Mouse (Mus musculus): ENCODE measurements around the gene Aldh4a1. TPM values are rescaled to one million over a fixed set of nuclear protein-coding genes. Genes with fewer than 3 reads are reported as not detected.

Aldh4a1 gene
- polyA plus RNA-seq, 2 experiments: 29.9 to 31.1 TPM

DNA sequence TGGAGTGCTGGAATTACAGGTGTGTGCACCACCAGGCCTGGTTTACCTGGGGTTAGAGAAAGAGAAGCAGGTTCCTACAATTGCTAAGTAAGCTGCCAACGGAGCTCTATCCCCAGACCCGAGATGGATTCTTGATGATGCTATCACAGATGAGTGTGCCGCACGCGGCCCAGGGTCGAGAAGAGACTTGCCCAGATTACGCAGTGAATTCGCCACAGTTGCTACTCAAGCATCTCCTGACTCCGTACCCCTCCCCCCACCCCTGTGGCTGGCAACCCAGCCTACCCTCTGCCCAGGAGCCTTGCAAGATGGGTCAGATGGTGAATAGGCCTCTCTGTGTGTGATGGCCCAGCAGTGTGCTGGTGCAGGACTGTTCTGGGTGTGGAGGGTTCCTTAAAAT, 26.0 kb upstream of the Aldh4a1 start:
- no peak for TF ChIP-seq EP300 (IDR thresholded peaks at IDR 0.05; ENCODE audit: low read depth)
- no peak for TF ChIP-seq CTCF (IDR thresholded peaks at IDR 0.05; ENCODE audit: low read depth)

GRCm38 (mm10) chr4:139597286-139598284, 25.1 kb upstream of the Aldh4a1 start:
- no peak overlapping the region for H3K4me3 ChIP-seq (ENCODE audit: insufficient read depth in 1 of 2, low read depth in 2 of 2, low read length in 2 of 2)
- 29% methylated on average over 20 of the region's 20 CpGs for WGBS (ENCODE audit: insufficient replicate concordance)
- H3K27me3 ChIP-seq (ENCODE audit: control insufficient read depth, insufficient read depth, low read length): no peaks in the 10 kb centered on the region
- H3K9ac ChIP-seq (replicated peaks): no peak overlapping the region
- DNase-seq (ENCODE audit: low read depth in 3 of 3, low spot score in 3 of 3): no peak
- H3K9me3 ChIP-seq (ENCODE audit: control insufficient read depth, low read length): no peaks in the 10 kb centered on the region
- TF ChIP-seq EP300 (IDR thresholded peaks at IDR 0.05; ENCODE audit: low read depth): no peak
- H3K4me1 ChIP-seq (replicated peaks; ENCODE audit: control insufficient read depth in 2 of 2, insufficient read depth in 2 of 2, low read length in 1 of 2): peaks cover 0 to 24% of the 10 kb centered on the region in 2 experiments; a peak in 2 of 4 replicates
- H3K4me2 ChIP-seq (ENCODE audit: low read depth): no peak overlapping the region
- no peak overlapping the region for H3K27ac ChIP-seq
- H3K36me3 ChIP-seq (replicated peaks; ENCODE audit: control insufficient read depth, insufficient read depth, low read depth): no peaks in the 10 kb centered on the region
- no peak for ATAC-seq (ENCODE audit: insufficient read depth)

More for the DNA sequence above, 26.0 kb upstream of the Aldh4a1 start:
- DNase-seq (ENCODE audit: low read depth in 3 of 3, low spot score in 3 of 3) (no peak), ATAC-seq (ENCODE audit: insufficient read depth) (no peak)
- 44% methylated on average over 9 of the region's 9 CpGs for WGBS (ENCODE audit: insufficient replicate concordance)
- Histone ChIP-seq H3K9ac (replicated peaks) (no peak overlapping the region), H3K4me2 (ENCODE audit: low read depth) (no peak overlapping the region), H3K9me3 (ENCODE audit: control insufficient read depth, low read length) (no peaks in the 10 kb centered on the region), H3K36me3 (replicated peaks; ENCODE audit: control insufficient read depth, insufficient read depth, low read depth) (no peaks in the 10 kb centered on the region), H3K4me1 (replicated peaks; ENCODE audit: control insufficient read depth in 2 of 2, insufficient read depth in 2 of 2, low read length in 1 of 2) (peaks cover 0 to 16% of the 10 kb centered on the region in 2 experiments; a peak in 2 of 4 replicates), H3K27ac (no peak overlapping the region), H3K27me3 (ENCODE audit: control insufficient read depth, insufficient read depth, low read length) (no peaks in the 10 kb centered on the region), H3K4me3 (ENCODE audit: insufficient read depth in 1 of 2, low read depth in 2 of 2, low read length in 2 of 2) (no peak overlapping the region)

GRCm38 (mm10) chr4:139598356-139598755, 24.3 kb upstream of the Aldh4a1 start:
- peaks cover 0 to 26% of the 10 kb centered on the region in 2 experiments; a peak in 2 of 4 replicates for H3K4me1 ChIP-seq (replicated peaks; ENCODE audit: control insufficient read depth in 2 of 2, insufficient read depth in 2 of 2, low read length in 1 of 2)
- no peak for DNase-seq (ENCODE audit: low read depth in 3 of 3, low spot score in 3 of 3)
- H3K4me2 ChIP-seq (ENCODE audit: low read depth): peak overlapping the region; percentile 34
- WGBS (ENCODE audit: insufficient replicate concordance): 18% methylated on average over 13 of the region's 13 CpGs
- no peaks in the 10 kb centered on the region for H3K36me3 ChIP-seq (replicated peaks; ENCODE audit: control insufficient read depth, insufficient read depth, low read depth)
- H3K27me3 ChIP-seq (ENCODE audit: control insufficient read depth, insufficient read depth, low read length): no peaks in the 10 kb centered on the region
- H3K27ac ChIP-seq: no peak overlapping the region
- H3K9me3 ChIP-seq (ENCODE audit: control insufficient read depth, low read length): no peaks in the 10 kb centered on the region
- TF ChIP-seq EP300 (IDR thresholded peaks at IDR 0.05; ENCODE audit: low read depth) (no peak), CTCF (IDR thresholded peaks at IDR 0.05; ENCODE audit: low read depth) (no peak)
- ATAC-seq (ENCODE audit: insufficient read depth): no peak
- H3K9ac ChIP-seq (replicated peaks): no peak overlapping the region
- H3K4me3 ChIP-seq (ENCODE audit: insufficient read depth in 1 of 2, low read depth in 2 of 2, low read length in 2 of 2): no peak overlapping the region

DNA sequence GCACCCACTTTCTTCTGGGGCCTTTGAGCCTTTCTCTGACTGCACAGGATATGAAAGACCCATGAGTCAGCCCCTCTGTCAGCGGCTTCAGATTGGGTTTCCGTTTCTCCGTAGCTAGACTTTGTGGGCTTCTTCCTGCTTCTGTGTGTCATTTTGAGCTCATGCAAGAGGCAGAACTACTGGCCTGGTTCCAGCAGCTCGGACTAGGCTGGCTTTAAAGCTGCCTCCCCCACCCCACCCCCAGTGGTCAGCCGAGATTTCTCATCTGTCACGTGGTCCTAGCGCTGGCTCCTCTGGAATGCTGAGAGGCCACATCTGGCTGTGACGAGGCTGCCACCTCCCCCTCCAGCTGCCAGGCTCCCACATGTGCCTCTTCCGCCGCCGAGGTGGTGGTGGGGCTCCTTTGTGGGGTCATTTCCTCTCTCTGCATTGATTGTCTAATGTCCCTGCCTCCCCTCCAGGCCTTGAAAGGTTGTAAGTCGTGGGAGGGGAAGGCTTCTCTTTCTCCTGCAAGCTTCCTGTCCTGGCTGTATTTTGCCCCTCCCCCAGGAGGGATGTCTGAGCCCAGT, 23.6 kb upstream of the Aldh4a1 start:
- H3K9ac ChIP-seq (replicated peaks): no peak overlapping the region
- H3K4me2 ChIP-seq (ENCODE audit: low read depth): peak overlapping the region; percentile 34
- no peaks in the 10 kb centered on the region for H3K9me3 ChIP-seq (ENCODE audit: control insufficient read depth, low read length)
- no peaks in the 10 kb centered on the region for H3K36me3 ChIP-seq (replicated peaks; ENCODE audit: control insufficient read depth, insufficient read depth, low read depth)
- no peak overlapping the region for H3K4me3 ChIP-seq (ENCODE audit: insufficient read depth in 1 of 2, low read depth in 2 of 2, low read length in 2 of 2)
- H3K27ac ChIP-seq: no peak overlapping the region; the same call in 1 of the 2 replicates
- WGBS (ENCODE audit: insufficient replicate concordance): under 1% methylated on average over 12 of the region's 12 CpGs
- peaks cover 0 to 26% of the 10 kb centered on the region in 2 experiments; a peak in 2 of 4 replicates for H3K4me1 ChIP-seq (replicated peaks; ENCODE audit: control insufficient read depth in 2 of 2, insufficient read depth in 2 of 2, low read length in 1 of 2)
- ATAC-seq (ENCODE audit: insufficient read depth) (peak; percentile 61), DNase-seq (ENCODE audit: low read depth in 3 of 3, low spot score in 3 of 3) (peak in 2 of 3 experiments; percentile 43)
- no peak for TF ChIP-seq CTCF (IDR thresholded peaks at IDR 0.05; ENCODE audit: low read depth)
- no peak for TF ChIP-seq EP300 (IDR thresholded peaks at IDR 0.05; ENCODE audit: low read depth)
- no peaks in the 10 kb centered on the region for H3K27me3 ChIP-seq (ENCODE audit: control insufficient read depth, insufficient read depth, low read length)
